Mouse (Mus musculus) small intestine, adult 2 months (tissue): ENCODE data around the gene Rnf212.

ENCODE experiments used
- CTCF ChIP-seq: fragments of 200-500 bp; IDR thresholded peaks from 2 replicates; pipeline ENCODE4 v1.5.1; 2012; ENCODE audit warnings: low read depth, mild to moderate bottlenecking, control low read depth, inconsistent platforms, low read length, moderate library complexity, mixed read lengths; ENCODE audit not compliant: insufficient replicate concordance, insufficient read length; ENCODE audit errors: extremely low read depth
- POLR2A ChIP-seq: fragments of 200-500 bp; IDR thresholded peaks from 2 replicates; pipeline ENCODE4 v1.6.1; 2012; ENCODE audit warnings: low read depth, mild to moderate bottlenecking, control low read depth, inconsistent platforms, low read length, moderate library complexity

GRCm38 (mm10) chr5:108680871-108681270 lies 93.9 kb downstream of the Rnf212 start:
- TF ChIP-seq CTCF (no peak), POLR2A (no peak)
